Mouse (Mus musculus) testis, postnatal 14 days (tissue): ENCODE measurements around the gene Cacnb2.

Experiments
- DNase-seq: peaks from one replicate; pipeline ENCODE4 v3.0.0; 2021; ENCODE audit warnings: low spot score

Cacnb2 gene

DNA sequence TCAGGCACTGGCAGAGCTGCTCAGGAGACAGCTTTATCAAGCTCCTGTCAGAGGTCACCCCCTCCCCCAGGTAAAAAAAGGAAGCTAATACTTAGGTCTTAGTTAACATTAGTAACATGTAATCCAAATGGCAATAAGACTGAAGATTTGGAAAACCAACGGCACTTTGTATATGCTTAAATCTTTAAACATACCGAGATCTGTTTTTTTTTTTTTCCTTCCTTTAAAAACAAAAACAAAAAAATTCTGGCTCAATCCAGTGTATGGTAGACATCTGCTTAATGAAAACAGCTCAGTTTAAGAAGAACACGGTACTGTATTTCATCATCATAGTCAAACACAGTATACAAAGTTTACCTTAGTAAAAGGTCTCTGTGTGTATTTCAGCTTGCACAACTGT is at the start of gene Cacnb2:
Cacnb2 (plus strand) TSS at position 301 of the 400 bp plus-strand sequence.
- no peak for DNase-seq

- DNase-seq, result no peak
Measured at GRCm38 (mm10) chr2:14568020-14568419, 34.9 kb upstream of the Cacnb2 start.

- no peak for DNase-seq
Measured at GRCm38 (mm10) chr2:14571300-14571699, 31.6 kb upstream of the Cacnb2 start.

GRCm38 (mm10) chr2:14589541-14589940 is 13.3 kb upstream of the Cacnb2 start:
- DNase-seq, result no peak

DNA sequence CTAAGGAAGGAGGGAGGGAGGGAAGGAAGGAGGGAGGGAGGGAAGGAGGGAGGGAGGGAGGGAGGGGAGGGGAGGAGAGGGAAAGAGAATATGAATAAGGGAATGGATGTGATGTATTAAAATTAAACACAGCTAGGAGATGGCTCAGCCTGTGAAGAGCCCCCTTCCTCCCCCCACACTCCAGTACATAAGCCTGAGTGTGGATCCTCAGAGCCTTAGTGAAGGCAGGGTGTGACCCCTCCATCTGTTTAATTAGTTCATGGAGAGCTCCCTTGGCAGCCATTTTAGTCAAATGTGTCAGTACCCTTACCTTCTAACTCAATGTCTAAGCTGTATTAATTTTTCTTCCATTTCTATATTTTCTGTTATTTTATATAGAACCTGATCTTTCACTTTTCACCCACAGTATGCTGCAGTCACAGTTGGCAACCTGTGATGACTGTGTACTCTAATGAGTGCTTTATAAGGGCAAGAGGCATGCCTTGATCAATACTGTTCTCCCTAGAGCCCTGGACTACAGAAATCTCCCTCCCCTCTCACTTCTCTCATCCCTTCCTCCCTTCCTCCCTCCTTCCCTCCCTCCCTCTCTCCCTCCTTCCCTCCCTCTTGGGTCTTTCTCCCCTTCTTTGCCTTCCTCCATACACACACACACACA is 4.9 kb upstream of the Cacnb2 start:
- no peak for DNase-seq

DNA sequence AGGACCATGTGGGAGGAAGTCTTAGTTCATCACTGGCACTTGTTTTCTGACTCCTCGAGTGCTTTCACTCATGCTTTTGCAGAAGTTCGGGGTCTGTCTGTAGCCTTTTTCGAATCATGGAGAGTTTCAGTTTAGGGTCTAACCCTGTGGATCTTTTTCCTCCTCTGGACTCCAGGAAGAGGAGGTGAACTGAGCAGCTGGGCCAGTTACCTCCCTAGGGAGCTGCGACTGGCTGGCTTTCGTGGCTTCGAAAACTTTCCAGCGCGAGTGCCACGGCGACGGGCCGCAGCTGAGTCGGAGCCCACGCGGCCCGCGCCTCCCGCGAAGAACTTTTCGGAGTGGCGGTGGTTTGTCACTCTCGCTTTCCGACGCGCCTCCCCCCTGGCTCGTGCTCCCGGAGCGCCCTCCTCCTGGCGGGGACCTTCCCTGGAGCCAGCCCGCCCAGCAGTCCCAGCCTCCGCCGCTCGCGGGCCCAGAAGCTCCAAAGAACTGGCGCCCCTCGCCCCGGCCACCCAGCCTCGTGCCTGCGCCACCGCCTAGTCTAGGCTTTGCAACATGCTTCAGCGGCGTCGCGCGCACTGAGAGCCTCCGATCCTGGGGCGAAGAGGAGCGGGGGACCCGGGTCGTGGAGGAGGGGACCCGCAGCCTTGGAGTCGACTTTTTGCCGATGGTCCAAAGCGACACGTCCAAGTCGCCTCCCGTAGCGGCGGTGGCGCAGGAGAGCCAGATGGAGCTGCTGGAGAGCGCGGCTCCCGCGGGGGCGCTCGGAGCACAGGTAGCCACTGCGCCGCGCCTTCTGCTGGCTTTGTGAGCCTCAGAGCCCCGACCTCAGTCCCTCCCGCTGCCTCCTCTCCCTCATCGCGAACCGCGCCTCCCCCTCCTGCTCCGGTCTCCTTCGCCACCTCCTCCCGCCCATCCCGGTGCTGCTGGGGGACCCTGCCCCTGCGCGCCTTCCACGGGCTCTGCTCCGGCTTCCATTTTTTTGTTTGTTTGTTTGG is 1.2 kb downstream of the Cacnb2 start:
- DNase-seq, result peak; percentile 43

DNA sequence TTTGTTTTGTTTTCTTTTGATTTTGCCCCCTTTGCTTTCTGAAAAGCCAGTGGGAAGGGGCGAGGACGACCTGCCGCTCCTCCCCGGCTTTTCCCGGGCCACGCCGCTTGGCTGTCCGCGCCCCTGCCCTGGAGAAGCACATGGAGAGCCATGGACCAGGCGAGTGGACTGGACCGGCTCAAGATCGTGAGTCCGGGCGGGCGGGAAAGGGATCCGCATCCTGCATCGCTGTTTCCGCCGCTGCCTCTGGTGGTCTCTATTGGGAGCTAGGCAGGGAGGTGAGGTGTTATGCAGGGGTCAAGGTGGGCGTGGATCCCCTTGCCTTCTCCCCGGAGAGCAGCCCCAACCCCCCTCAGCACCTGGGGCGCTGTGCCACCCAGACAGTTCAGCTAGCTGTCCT is 1.9 kb downstream of the Cacnb2 start:
- DNase-seq, result peak; percentile 6

DNA sequence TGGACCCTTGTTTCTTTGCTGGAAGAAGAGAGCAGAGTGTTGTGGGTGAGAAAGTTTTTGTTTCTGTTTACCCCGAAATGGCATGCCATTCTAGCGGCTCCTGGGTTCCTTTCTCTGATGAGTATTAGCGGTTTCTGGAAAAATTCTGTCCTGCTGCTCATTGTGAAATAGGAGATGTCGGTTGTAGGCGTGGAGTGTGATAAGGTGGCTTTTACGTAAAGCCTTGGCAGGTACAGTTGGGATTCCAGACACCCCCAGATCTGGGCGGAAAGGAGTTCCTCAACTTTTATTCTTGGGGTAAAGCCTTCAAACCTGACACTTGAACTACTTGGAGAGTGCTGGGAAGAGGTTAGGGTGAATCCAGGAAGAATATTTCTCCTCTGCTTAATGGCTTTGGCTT is 2.3 kb downstream of the Cacnb2 start:
- no peak for DNase-seq

DNA sequence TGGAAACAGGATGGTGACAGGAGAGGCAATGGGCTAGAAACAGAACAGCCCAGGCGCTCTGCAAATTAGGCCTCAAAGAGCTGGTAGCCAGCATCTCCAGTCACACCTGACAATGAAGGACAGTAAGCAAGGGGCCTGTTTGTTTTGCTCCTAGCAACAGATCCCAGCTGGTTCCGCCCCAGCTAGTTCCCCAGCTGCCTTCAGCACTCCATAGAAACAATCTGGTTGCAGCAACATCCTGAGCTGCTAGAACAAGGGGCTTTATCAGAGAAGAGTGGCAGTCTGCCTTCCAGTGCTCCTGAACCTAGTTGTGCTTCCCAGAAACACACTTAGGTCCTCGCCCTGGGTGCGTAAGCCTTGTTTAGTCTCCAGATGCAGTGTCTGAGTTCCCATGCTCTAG is 5.7 kb downstream of the Cacnb2 start:
- peak; percentile 5 for DNase-seq

DNA sequence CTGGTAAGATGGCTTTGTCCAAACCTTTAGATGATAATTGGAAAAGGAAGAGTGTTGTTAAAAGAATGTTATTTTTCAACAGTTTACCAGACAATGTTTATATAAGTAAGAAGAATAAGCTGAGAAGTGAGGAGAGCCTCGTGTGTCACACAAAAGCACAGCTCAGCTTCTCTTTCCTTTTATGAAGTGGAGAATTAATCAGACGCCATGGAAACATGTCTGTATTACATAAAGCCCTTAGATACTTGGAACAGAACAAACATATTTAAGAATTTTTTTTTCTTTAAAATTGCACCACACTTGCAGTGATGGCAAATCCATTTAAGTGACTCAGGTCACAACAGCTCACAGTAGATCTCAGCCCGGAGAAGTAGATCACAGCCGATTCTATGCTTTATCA is 9.8 kb downstream of the Cacnb2 start:
- DNase-seq, result no peak

DNA sequence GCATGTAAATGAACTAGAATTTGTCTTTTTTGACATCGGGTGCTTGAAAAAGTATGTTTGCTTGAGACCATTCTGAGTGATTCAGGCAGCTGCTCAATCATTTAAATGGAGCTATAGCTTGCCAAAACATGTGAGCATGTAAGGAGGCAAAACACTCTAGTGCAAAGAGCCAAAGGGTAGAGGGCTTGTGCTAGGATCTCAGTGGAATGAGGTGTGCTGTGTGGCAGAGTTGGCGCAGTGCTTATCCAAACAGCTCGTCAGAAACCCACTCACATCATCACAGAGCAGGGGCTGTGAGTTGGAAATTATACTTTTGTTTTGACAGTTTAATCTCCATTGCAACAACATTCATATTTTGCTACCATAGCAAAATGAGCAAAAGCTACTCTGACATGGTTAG is 13.5 kb downstream of the Cacnb2 start:
- DNase-seq, result no peak

DNA sequence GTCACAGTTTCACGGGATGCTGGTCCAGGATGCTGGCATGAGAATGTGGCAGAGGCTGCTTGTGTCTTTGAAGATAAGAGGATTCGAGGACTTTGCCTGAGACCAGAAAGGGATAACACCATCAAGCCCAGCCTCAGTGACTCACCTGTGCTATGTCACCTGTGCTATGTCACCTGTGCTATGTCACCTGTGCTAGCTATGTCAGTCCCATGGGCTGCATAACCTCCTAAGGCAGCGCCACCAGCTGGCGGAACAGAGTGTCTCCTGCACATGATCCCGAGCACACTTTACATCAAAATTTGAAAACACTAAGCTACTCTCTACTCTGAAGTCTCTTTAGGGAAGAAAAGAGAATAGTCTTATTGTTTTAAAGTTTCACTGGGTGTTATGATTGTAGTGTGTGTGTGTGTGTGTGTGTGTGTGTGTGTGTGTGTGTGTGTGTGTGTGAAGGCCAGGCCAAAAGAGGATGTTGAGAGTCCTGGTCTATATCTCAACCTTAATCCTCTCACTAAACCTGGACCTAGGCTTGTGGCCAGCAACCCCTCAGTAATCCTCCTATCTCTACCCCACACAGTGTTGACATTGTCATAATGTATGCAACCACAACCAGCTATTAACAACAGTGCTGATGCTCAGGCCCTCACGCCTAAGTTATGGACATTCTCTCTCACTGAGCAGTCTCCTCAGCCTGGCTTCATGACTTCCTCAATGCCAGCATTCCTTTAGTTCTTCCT is 17.4 kb downstream of the Cacnb2 start:
- DNase-seq, result no peak

GRCm38 (mm10) chr2:14620891-14621290 is 18.0 kb downstream of the Cacnb2 start:
- no peak for DNase-seq

GRCm38 (mm10) chr2:14623820-14624219 is 20.9 kb downstream of the Cacnb2 start:
- no peak for DNase-seq

DNA sequence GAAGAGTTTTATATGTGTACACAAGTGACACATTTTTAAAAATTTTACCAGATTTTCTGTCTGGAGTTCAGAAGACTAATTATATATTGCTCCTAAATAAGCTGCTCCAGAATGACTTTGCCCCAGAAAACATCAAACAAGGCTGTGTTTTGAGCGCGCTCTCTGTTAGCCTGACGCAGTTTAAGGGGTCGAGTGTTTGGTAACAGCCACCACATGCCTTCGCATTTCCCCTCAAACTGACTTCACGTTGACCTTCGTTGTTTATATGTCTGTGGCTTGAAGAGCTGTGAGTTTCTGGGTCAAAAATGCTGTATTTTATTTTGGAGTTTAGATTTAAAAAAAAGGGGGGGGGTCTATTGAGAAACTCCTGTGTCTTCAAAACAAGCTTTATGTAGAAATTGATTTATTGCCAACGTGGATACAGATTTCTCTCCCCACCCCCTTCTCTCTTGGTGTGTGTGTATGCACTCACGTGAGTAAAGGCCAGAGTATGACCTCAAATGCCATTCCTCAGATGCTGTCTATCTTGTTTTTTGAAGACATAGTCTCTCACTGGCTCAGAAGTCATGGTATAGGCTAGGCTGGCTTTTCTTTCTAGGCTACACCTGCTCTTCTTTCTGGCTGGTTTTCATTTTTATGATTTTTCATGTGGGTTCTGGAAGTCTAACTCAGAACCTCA is 27.1 kb downstream of the Cacnb2 start:
- DNase-seq, result no peak

DNA sequence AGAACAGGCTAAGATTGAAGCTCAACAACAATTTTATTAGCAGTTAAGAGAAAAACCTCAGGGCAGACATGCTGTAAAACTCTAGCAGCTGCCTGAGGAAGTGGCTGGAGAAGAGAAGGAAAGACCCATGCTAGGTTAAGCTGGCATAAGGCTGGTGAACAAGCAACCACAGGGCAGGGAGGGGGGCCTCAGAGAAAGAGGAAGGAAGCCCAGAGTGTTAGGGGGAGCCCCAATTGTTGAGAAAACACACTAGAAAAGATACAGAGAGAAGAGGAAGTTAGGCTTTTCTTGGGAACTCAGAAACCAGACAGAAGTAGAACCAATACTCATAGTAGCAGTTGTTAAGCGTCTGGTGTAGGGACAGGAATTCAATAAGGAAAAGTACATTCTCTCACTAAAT is 28.7 kb downstream of the Cacnb2 start:
- DNase-seq, result no peak

DNA sequence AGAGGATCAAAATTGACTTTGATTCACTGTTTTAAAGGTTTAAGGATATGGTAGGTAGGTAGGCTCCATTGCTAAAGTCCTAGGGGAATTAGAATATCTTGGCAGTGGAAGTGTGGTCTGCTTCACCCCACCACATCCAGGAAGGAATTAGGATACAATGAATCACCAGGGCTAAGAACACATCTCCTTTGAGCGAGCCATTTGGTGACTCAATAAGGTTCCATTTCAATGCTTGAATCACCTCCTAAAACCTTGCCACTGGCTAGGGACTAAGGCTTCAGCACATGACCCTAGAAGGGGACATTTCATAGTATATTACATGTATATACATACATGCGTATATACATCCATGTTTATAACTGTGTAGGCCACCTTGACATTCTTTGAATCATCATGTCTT is 30.3 kb downstream of the Cacnb2 start:
- DNase-seq, result no peak

DNA sequence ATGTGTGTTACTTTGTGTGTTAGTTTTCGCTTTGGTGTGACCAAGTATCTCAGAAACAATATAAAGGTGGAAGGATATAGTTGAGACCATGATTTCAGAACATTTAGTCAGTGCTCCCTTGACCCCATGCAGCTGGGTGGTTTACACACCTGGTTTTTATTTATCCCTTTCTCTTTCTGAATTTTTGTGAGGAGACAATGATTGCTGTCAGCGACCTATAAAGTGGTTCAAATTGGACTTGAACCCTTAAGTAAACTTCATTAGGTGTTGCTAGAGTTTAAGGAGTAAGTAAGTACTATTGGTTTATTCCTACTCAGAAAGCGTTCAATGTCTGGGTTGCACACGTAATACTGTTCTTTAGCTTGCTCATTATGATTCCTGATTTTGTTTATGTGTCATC is 36.4 kb downstream of the Cacnb2 start:
- no peak for DNase-seq

DNA sequence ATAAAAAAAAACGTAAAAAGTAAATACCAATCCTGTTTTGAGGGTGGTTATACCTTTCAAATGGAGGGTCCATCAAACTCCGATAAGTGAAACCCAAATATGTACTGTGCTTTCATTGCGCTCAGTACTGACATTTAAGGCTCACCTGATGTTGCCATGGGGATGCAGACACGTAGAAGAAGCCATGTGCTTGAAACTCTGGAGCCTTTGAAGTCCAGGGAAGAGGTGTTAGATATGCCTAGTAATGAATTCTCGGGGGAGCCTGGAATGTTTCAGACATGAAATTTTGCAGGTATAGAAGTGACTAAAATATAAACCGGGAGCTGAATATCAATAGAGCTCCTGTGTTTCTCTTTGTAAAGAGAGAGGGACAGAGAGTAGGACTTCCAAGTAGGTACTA is 37.0 kb downstream of the Cacnb2 start:
- no peak for DNase-seq

DNA sequence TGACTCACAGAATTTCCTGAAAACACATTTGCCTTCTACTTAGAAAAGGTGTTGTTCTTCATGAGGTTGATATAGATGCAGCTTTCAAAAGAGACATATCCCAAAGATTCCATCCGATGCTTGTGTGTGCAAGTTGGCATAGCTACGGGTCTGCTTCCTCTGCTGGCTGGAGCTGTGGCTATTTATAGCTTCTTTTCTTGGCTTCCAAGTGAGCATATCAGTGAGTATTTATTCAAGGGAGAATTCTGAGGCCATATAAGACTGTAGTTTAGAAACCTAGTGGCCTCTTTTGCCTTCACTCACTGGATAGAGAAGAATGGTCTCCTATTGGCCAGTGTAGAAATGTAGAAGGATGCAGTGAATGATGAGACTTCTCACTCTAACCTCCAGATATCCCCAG is 38.2 kb downstream of the Cacnb2 start:
- DNase-seq, result no peak

DNA sequence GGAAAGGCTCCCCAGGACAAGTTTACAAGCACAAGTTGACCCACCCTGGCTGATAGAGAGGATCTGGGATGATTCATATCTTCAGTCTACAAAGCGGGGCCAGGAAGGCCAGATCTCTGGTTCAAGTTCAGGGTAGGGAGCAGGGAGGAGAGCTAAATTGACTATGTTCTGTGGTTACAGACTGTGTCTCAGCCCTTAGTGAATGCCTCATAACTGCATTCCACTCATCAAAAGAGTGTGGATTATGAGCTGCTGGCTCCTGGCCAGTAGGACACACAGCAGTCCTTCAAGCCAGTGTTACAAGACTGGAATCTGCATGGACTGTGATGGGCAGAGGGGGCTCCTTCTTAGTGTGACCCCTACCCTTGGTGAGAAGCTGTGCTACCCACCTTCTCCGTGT is 48.4 kb downstream of the Cacnb2 start:
- peak; percentile 4 for DNase-seq

DNA sequence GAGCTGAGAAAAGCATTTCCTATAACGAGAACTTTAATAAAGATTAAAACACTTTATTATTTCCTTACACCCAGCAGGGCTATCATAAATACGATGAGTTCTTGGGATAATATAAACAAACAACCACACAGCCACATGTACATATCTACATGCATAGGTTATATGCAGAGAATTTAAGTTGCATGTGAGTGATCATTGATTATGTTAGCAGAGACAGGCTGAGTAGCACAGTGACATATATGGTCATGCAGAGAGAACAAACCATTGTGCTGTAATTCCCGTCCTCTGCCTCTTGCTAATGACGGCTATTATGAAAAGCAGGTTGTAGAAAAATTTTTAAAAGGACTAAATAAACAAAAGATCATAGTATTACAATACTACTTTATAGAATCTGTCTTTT is 53.8 kb downstream of the Cacnb2 start:
- DNase-seq, result no peak
